In the genomic region with DNA sequence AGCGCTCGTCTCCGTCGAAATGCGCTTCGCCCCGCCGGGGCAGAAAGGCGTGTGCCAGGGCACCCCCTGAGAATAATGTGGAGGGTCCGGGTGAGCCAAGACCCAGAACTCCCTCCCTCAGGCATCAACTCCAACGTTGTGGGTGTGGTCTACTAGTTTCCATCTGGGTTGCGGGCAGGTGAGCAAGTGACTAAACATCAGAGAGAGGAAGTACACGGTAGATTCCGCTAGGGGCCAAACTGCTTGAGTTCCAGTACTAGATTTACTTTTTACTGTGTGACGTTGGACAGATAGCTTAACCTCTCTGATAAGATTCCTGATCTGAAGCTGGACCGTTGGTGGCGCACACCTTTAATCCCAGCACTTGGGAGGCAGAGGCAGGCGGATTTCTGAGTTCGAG, we compare ENCODE assay signal across 9 mouse cellular contexts. TPM values are rescaled to one million over a fixed set of nuclear protein-coding genes. Genes with fewer than 3 reads are reported as not detected.
DNase-seq lines count a peak whose midpoint lies in the region; ATAC-seq and TF ChIP-seq lines count a peak whose summit lies in the region.
"Had no signal": no experiment of that assay in that cellular context is flagged by ENCODE, and none has a peak within 500 bp of the region (broad histone marks: within the 10 kb centered on the region; RNA-seq: fewer than 3 reads in every experiment).

No protein-coding gene starts in this region.

- TF ChIP-seq CTCF in heart, adult 2 months (IDR thresholded peaks at IDR 0.05), result no peak
- no peak for TF ChIP-seq CTCF in ES-Bruce4 (IDR thresholded peaks at IDR 0.05; ENCODE audit: low read depth, low read length)
- TF ChIP-seq CTCF in gastrocnemius, adult 2 months (IDR thresholded peaks at IDR 0.05), result no peak

- H3K4me2 ChIP-seq in heart, embryonic 14.5 days (ENCODE audit: low read length), result peak overlapping the region; percentile 58
- peak overlapping the region; percentile 35 for H3K4me2 ChIP-seq in hindbrain, embryonic 12.5 days (replicated peaks)
- peak overlapping the region; percentile 1; the same call in 1 of the 2 replicates for H3K4me2 ChIP-seq in midbrain, embryonic 11.5 days

- H3K4me3 ChIP-seq in heart, embryonic 14.5 days (ENCODE audit: control insufficient read depth in 1 of 2, insufficient read depth in 1 of 2, low read depth in 1 of 2, low read length in 2 of 2), result peak overlapping the region; percentile 18 to 30
- no peak overlapping the region for H3K4me3 ChIP-seq in heart, adult 2 months
- H3K4me3 ChIP-seq in ES-Bruce4 (ENCODE audit: low read depth, low read length), result peak overlapping the region; percentile 29
- H3K4me3 ChIP-seq in hindbrain, embryonic 12.5 days, result peak overlapping the region; percentile 11
- no peak overlapping the region for H3K4me3 ChIP-seq in midbrain, embryonic 11.5 days (ENCODE audit: low read depth, low read length)
- H3K4me3 ChIP-seq in gastrocnemius, adult 2 months, result no peak overlapping the region

- intact Hi-C loops in heart, adult 2 months (cut with DNase I), result no loop called here
- intact Hi-C loops in left cerebral cortex, postnatal 14 days (cut with DNase I), result no loop called here
- intact Hi-C loops in gastrocnemius, adult 2 months (cut with DNase I), result no loop called here

- peaks cover 41% of the 10 kb centered on the region for H3K27me3 ChIP-seq in heart, embryonic 14.5 days (ENCODE audit: control insufficient read depth, insufficient read depth, low read length)
- no peaks in the 10 kb centered on the region; the same call in 1 of the 2 replicates for H3K27me3 ChIP-seq in heart, adult 2 months (ENCODE audit: control insufficient read depth, insufficient read depth, low read length)
- no peaks in the 10 kb centered on the region for H3K27me3 ChIP-seq in ES-Bruce4 (ENCODE audit: control insufficient read depth, insufficient read depth, low read length, poor library complexity, severe bottlenecking)
- peaks cover 56% of the 10 kb centered on the region for H3K27me3 ChIP-seq in hindbrain, embryonic 12.5 days
- peaks cover 45% of the 10 kb centered on the region for H3K27me3 ChIP-seq in midbrain, embryonic 11.5 days (ENCODE audit: control insufficient read depth, insufficient read depth, low read length)

- no peak for TF ChIP-seq EP300 in heart, adult 2 months (IDR thresholded peaks at IDR 0.05; ENCODE audit: insufficient read depth, low read depth, low read length)
- no peak for TF ChIP-seq EP300 in ES-Bruce4 (IDR thresholded peaks at IDR 0.05; ENCODE audit: insufficient read depth, low read depth, low read length)

- TF ChIP-seq POLR2A in heart, adult 2 months (IDR thresholded peaks at IDR 0.05; ENCODE audit: insufficient read depth, low read depth, low read length), result no peak
- TF ChIP-seq POLR2A in ES-Bruce4 (IDR thresholded peaks at IDR 0.05; ENCODE audit: insufficient read depth, low read length), result no peak

- DNase-seq in heart, adult 2 months, result no peak
- no peak for DNase-seq in midbrain, embryonic 11.5 days (ENCODE audit: low spot score, missing footprints)
- DNase-seq in left cerebral cortex, postnatal 14 days (ENCODE audit: low spot score in 2 of 2), result no peak
- DNase-seq in gastrocnemius, adult 2 months, result no peak
- DNase-seq in thymus, postnatal 10 days (ENCODE audit: low spot score in 2 of 2), result no peak

- WGBS in heart, embryonic 14.5 days, result 22% methylated on average over 19 of the region's 19 CpGs
- WGBS in heart, adult 2 months, result 45% methylated on average over 19 of the region's 19 CpGs
- 23% methylated on average over 19 of the region's 19 CpGs for WGBS in hindbrain, embryonic 12.5 days
- WGBS in midbrain, embryonic 11.5 days, result 29% methylated on average over 19 of the region's 19 CpGs

- no peaks in the 10 kb centered on the region for H3K79me2 ChIP-seq in heart, adult 2 months (replicated peaks; ENCODE audit: control insufficient read depth, insufficient read depth, low read length)

- no peaks in the 10 kb centered on the region for H3K9me3 ChIP-seq in heart, embryonic 14.5 days (ENCODE audit: control insufficient read depth, low read length)
- H3K9me3 ChIP-seq in ES-Bruce4 (replicated peaks; ENCODE audit: control insufficient read depth, insufficient read depth, low read length, poor library complexity, severe bottlenecking), result no peaks in the 10 kb centered on the region
- H3K9me3 ChIP-seq in hindbrain, embryonic 12.5 days (replicated peaks), result no peaks in the 10 kb centered on the region
- H3K9me3 ChIP-seq in midbrain, embryonic 11.5 days (ENCODE audit: control insufficient read depth, low read length), result no peaks in the 10 kb centered on the region
- H3K9me3 ChIP-seq: G1E had no signal

- no peak for ATAC-seq in heart, embryonic 14.5 days (ENCODE audit: insufficient number of reproducible peaks, insufficient read depth, low FRiP score, low read depth)
- no peak for ATAC-seq in hindbrain, embryonic 12.5 days (ENCODE audit: low FRiP score)
- no peak for ATAC-seq in midbrain, embryonic 11.5 days (ENCODE audit: low FRiP score)

- H3K9ac ChIP-seq in heart, embryonic 14.5 days (ENCODE audit: low read length), result peak overlapping the region; percentile 6; the same call in 1 of the 2 replicates
- no peak overlapping the region for H3K9ac ChIP-seq in heart, adult 2 months (ENCODE audit: low read depth, low read length)
- peak overlapping the region; percentile 48 for H3K9ac ChIP-seq in ES-Bruce4 (ENCODE audit: low read depth, poor library complexity, severe bottlenecking)
- no peak overlapping the region for H3K9ac ChIP-seq in hindbrain, embryonic 12.5 days
- no peak overlapping the region for H3K9ac ChIP-seq in midbrain, embryonic 11.5 days (ENCODE audit: low read length)

- no peaks in the 10 kb centered on the region for H3K36me3 ChIP-seq in heart, embryonic 14.5 days (ENCODE audit: control insufficient read depth, insufficient read depth, low read length)
- H3K36me3 ChIP-seq in heart, adult 2 months (ENCODE audit: control insufficient read depth, insufficient read depth, low read length), result no peaks in the 10 kb centered on the region; the same call in 1 of the 2 replicates
- no peaks in the 10 kb centered on the region for H3K36me3 ChIP-seq in ES-Bruce4 (ENCODE audit: control insufficient read depth, insufficient read depth, low read length, poor library complexity, severe bottlenecking)
- no peaks in the 10 kb centered on the region for H3K36me3 ChIP-seq in hindbrain, embryonic 12.5 days
- H3K36me3 ChIP-seq in midbrain, embryonic 11.5 days (ENCODE audit: control insufficient read depth, insufficient read depth, low read length), result no peaks in the 10 kb centered on the region
- H3K36me3 ChIP-seq: G1E had no signal

- no peak overlapping the region for H3K27ac ChIP-seq in heart, embryonic 14.5 days (replicated peaks in 1 of 2; ENCODE audit: control insufficient read depth in 1 of 2, insufficient read depth in 1 of 2, low read depth in 2 of 2, low read length in 2 of 2)
- H3K27ac ChIP-seq in heart, adult 2 months, result no peak overlapping the region
- no peak overlapping the region for H3K27ac ChIP-seq in ES-Bruce4 (ENCODE audit: insufficient read depth, low read length)
- H3K27ac ChIP-seq in hindbrain, embryonic 12.5 days, result no peak overlapping the region
- H3K27ac ChIP-seq in midbrain, embryonic 11.5 days (ENCODE audit: low read depth, low read length), result no peak overlapping the region
- no peak overlapping the region for H3K27ac ChIP-seq in gastrocnemius, adult 2 months

- H3K4me1 ChIP-seq in heart, embryonic 14.5 days (ENCODE audit: control insufficient read depth in 2 of 2, insufficient read depth in 2 of 2, low read length in 2 of 2), result peaks cover 49 to 73% of the 10 kb centered on the region in 2 experiments
- peaks cover 30% of the 10 kb centered on the region for H3K4me1 ChIP-seq in heart, adult 2 months (ENCODE audit: control insufficient read depth, insufficient read depth, low read length)
- peaks cover 12% of the 10 kb centered on the region for H3K4me1 ChIP-seq in ES-Bruce4 (ENCODE audit: control insufficient read depth, insufficient read depth, low read length)
- H3K4me1 ChIP-seq in hindbrain, embryonic 12.5 days, result peaks cover 30% of the 10 kb centered on the region
- peaks cover 10% of the 10 kb centered on the region for H3K4me1 ChIP-seq in midbrain, embryonic 11.5 days (ENCODE audit: control insufficient read depth, insufficient read depth, low read length)

RNA-seq across cellular contexts. Expression of a gene that starts 7.5 kb away (rescaled TPM):
- 1.4 and 1.8 TPM in 2 replicates for polyA plus RNA-seq in heart, embryonic 14.5 days (2014; fragmentation: Nextera tagmentation; extraction: Ambion mirVana)
- total RNA-seq in heart, adult 2 months (2021), result not detected
- polyA plus RNA-seq in heart, adult 2 months (2012; rRNA removed), result 0.27 TPM in 1 of 2 replicates, not detected in the other
- not detected in 2 replicates for polyA plus RNA-seq in ES-Bruce4 (2011; ENCODE audit: insufficient read depth, insufficient read length, low read depth, missing spikeins)
- 0.30 and 0.45 TPM in 2 replicates for polyA plus RNA-seq in hindbrain, embryonic 12.5 days (2016; fragmentation: Nextera tagmentation; extraction: Ambion mirVana)
- polyA plus RNA-seq in midbrain, embryonic 11.5 days (2014; fragmentation: Nextera tagmentation; extraction: Ambion mirVana), result 0.89 TPM in 1 of 2 replicates, not detected in the other
- total RNA-seq in left cerebral cortex, postnatal 14 days (2021), result not detected
- not detected for total RNA-seq in gastrocnemius, adult 2 months (2021)
- total RNA-seq: G1E had no signal
- polyA plus RNA-seq: G1E had no signal

RNA-seq across cellular contexts. Expression of a gene that starts 15.7 kb away (rescaled TPM):
- polyA plus RNA-seq in heart, embryonic 14.5 days (2014; fragmentation: Nextera tagmentation; extraction: Ambion mirVana), result 0.09 TPM in 1 of 2 replicates, not detected in the other
- total RNA-seq in heart, adult 2 months (2021), result not detected
- polyA plus RNA-seq in heart, adult 2 months (2012; rRNA removed), result 0.10 TPM in 1 of 2 replicates, not detected in the other
- polyA plus RNA-seq in ES-Bruce4 (2011; ENCODE audit: insufficient read depth, insufficient read length, low read depth, missing spikeins), result not detected in 2 replicates
- 0.59 and 0.76 TPM in 2 replicates for polyA plus RNA-seq in hindbrain, embryonic 12.5 days (2016; fragmentation: Nextera tagmentation; extraction: Ambion mirVana)
- polyA plus RNA-seq in midbrain, embryonic 11.5 days (2014; fragmentation: Nextera tagmentation; extraction: Ambion mirVana), result 0.12 TPM in 1 of 2 replicates, not detected in the other
- under 1 TPM in 1 of 2 experiments, not detected in 1; 0.34 TPM for total RNA-seq in left cerebral cortex, postnatal 14 days (2021)
- not detected for total RNA-seq in gastrocnemius, adult 2 months (2021)
- polyA plus RNA-seq: G1E had no signal

RNA-seq across cellular contexts. Expression of a gene that starts 17.9 kb away (rescaled TPM):
- polyA plus RNA-seq in heart, embryonic 14.5 days (2014; fragmentation: Nextera tagmentation; extraction: Ambion mirVana), result 3.7 and 4.0 TPM in 2 replicates
- total RNA-seq in heart, adult 2 months (2021), result 1 to 10 TPM; 4.7 to 4.9 TPM
- 3.3 and 4.4 TPM in 2 replicates for polyA plus RNA-seq in heart, adult 2 months (2012; rRNA removed)
- 0.26 and 0.52 TPM in 2 replicates for polyA plus RNA-seq in ES-Bruce4 (2011; ENCODE audit: insufficient read depth, insufficient read length, low read depth, missing spikeins)
- 3.2 and 3.5 TPM in 2 replicates for polyA plus RNA-seq in hindbrain, embryonic 12.5 days (2016; fragmentation: Nextera tagmentation; extraction: Ambion mirVana)
- 3.6 and 4.0 TPM in 2 replicates for polyA plus RNA-seq in midbrain, embryonic 11.5 days (2014; fragmentation: Nextera tagmentation; extraction: Ambion mirVana)
- total RNA-seq in left cerebral cortex, postnatal 14 days (2021), result 1 to 10 TPM; 3.9 to 5.8 TPM
- total RNA-seq in gastrocnemius, adult 2 months (2021), result 1 to 10 TPM; 1.9 to 3.2 TPM
- polyA plus RNA-seq: G1E had no signal

RNA-seq across cellular contexts. Expression of a gene that starts 27.9 kb away (rescaled TPM):
- 10.8 and 12.8 TPM in 2 replicates for polyA plus RNA-seq in heart, embryonic 14.5 days (2014; fragmentation: Nextera tagmentation; extraction: Ambion mirVana)
- total RNA-seq in heart, adult 2 months (2021), result 10 to 100 TPM; 34.2 to 39.6 TPM
- 9.1 and 15.2 TPM in 2 replicates for polyA plus RNA-seq in heart, adult 2 months (2012; rRNA removed)
- polyA plus RNA-seq in ES-Bruce4 (2011; ENCODE audit: insufficient read depth, insufficient read length, low read depth, missing spikeins), result 324 and 326 TPM in 2 replicates
- polyA plus RNA-seq in hindbrain, embryonic 12.5 days (2016; fragmentation: Nextera tagmentation; extraction: Ambion mirVana), result 13.9 and 14.9 TPM in 2 replicates
- 8.5 and 10.6 TPM in 2 replicates for polyA plus RNA-seq in midbrain, embryonic 11.5 days (2014; fragmentation: Nextera tagmentation; extraction: Ambion mirVana)
- 10 to 100 TPM; 52.0 to 62.1 TPM for total RNA-seq in left cerebral cortex, postnatal 14 days (2021)
- total RNA-seq in gastrocnemius, adult 2 months (2021), result 10 to 100 TPM; 27.1 to 30.5 TPM

RNA-seq across cellular contexts. Expression of a gene that starts 36.1 kb away (rescaled TPM):
- polyA plus RNA-seq in heart, embryonic 14.5 days (2014; fragmentation: Nextera tagmentation; extraction: Ambion mirVana), result 4.6 and 5.9 TPM in 2 replicates
- 10 to 100 TPM; 61.9 to 77.8 TPM for total RNA-seq in heart, adult 2 months (2021)
- polyA plus RNA-seq in heart, adult 2 months (2012; rRNA removed), result 70.8 and 71.6 TPM in 2 replicates
- 1.1 and 1.6 TPM in 2 replicates for polyA plus RNA-seq in ES-Bruce4 (2011; ENCODE audit: insufficient read depth, insufficient read length, low read depth, missing spikeins)
- polyA plus RNA-seq in hindbrain, embryonic 12.5 days (2016; fragmentation: Nextera tagmentation; extraction: Ambion mirVana), result 16.8 and 17.7 TPM in 2 replicates
- polyA plus RNA-seq in midbrain, embryonic 11.5 days (2014; fragmentation: Nextera tagmentation; extraction: Ambion mirVana), result 3.0 and 4.6 TPM in 2 replicates
- 100 to 1,000 TPM; 229 to 234 TPM for total RNA-seq in left cerebral cortex, postnatal 14 days (2021)
- under 1 TPM; 0.36 to 0.50 TPM for total RNA-seq in gastrocnemius, adult 2 months (2021)
- total RNA-seq: G1E had no signal

Comparison
In these comparisons a context has a peak if more than half of its experiments do, and no peak if none do; other contexts are left out.
1. H3K4me3 ChIP-seq: peak in heart, embryonic 14.5 days (2 of 2), ES-Bruce4 (single experiment) and hindbrain, embryonic 12.5 days (single experiment); none in heart, adult 2 months (single experiment), midbrain, embryonic 11.5 days (single experiment) and gastrocnemius, adult 2 months (single experiment).
2. H3K9ac ChIP-seq: peak in heart, embryonic 14.5 days (single experiment) and ES-Bruce4 (single experiment); none in heart, adult 2 months (single experiment), hindbrain, embryonic 12.5 days (single experiment) and midbrain, embryonic 11.5 days (single experiment).
3. H3K4me2 ChIP-seq: peak in every context shown above with its lines; median percentile 58 in heart, embryonic 14.5 days; 35 in hindbrain, embryonic 12.5 days; 1 in midbrain, embryonic 11.5 days.